Mouse (Mus musculus) midbrain, embryonic 14.5 days (tissue): Measurements from ENCODE around the gene Plpp1. TPM values are rescaled to one million over a fixed set of nuclear protein-coding genes. Genes with fewer than 3 reads are reported as not detected.

Source experiments
- ATAC-seq: fragments of 200-750 bp; cut with Nextera tagmentation; 2 replicates; pipeline ENCODE4 v1.8.0; 2017; ENCODE audit warnings: moderate number of reproducible peaks, moderate library complexity; ENCODE audit not compliant: low FRiP score, low TSS enrichment
- DNase-seq: peaks from one replicate; pipeline ENCODE4 v3.0.0-alpha.2; 2015
- H3K27ac ChIP-seq: fragments of 300-500 bp; sonication (generic); replicated peaks from 2 replicates; pipeline ENCODE4 v1.5.1; 2014; ENCODE audit warnings: mild to moderate bottlenecking, low read depth, low read length, moderate library complexity
- H3K27me3 ChIP-seq: fragments of 300-500 bp; sonication (generic); 2 replicates; pipeline ENCODE4 v1.6.1; 2014; ENCODE audit warnings: low read length, control low read depth, mixed read lengths; ENCODE audit not compliant: control insufficient read depth, insufficient read depth
- H3K36me3 ChIP-seq: fragments of 300-500 bp; sonication (generic); 2 replicates; pipeline ENCODE4 v1.6.1; 2014; ENCODE audit warnings: low read length, control low read depth; ENCODE audit not compliant: control insufficient read depth, insufficient read depth
- H3K4me1 ChIP-seq: fragments of 300-500 bp; sonication (generic); 2 replicates; pipeline ENCODE4 v1.6.1; 2014; ENCODE audit warnings: mild to moderate bottlenecking, antibody characterized with exemption, low read length, control low read depth; ENCODE audit not compliant: control insufficient read depth, insufficient read depth
- H3K4me2 ChIP-seq: fragments of 300-500 bp; sonication (generic); 2 replicates; pipeline ENCODE4 v1.6.1; 2014; ENCODE audit warnings: mild to moderate bottlenecking, low read length, moderate library complexity
- H3K4me3 ChIP-seq: fragments of 300-500 bp; sonication (generic); replicated peaks from 2 replicates; pipeline ENCODE4 v1.5.1; 2014; ENCODE audit warnings: low read depth, low read length
- H3K9ac ChIP-seq: fragments of 300-500 bp; sonication (generic); replicated peaks from 2 replicates; pipeline ENCODE4 v1.6.1; 2014; ENCODE audit warnings: mild to moderate bottlenecking, low read length, moderate library complexity
- H3K9me3 ChIP-seq: fragments of 300-500 bp; sonication (generic); 2 replicates; pipeline ENCODE4 v1.6.1; 2016; ENCODE audit warnings: low read length, control low read depth, mixed read lengths; ENCODE audit not compliant: control insufficient read depth
- WGBS: fragments of 180-500 bp; shearing (Covaris S2); extraction: QIAGEN DNeasy Blood & Tissue Kit; methylation state at CpG from one replicate; pipeline ENCODE4 v1.1.7; 2014; 5-methylcytosine and 5-hydroxymethylcytosine counted together
- polyA plus RNA-seq: library from polyadenylated mRNA; unstranded; fragments of >200 nt; fragmentation: Nextera tagmentation; extraction: Ambion mirVana; gene quantifications from 2 replicates; pipeline ENCODE4 v1.2.1, GENCODE M21; 2014

Plpp1 gene
- polyA plus RNA-seq, 1 experiment from 2014 or later, result 48.3 TPM

- Histone ChIP-seq H3K4me2 (no peak overlapping the region), H3K4me1 (no peaks in the 10 kb centered on the region), H3K4me3 (no peak overlapping the region), H3K9ac (no peak overlapping the region), H3K9me3 (no peaks in the 10 kb centered on the region), H3K27me3 (no peaks in the 10 kb centered on the region), H3K27ac (no peak overlapping the region), H3K36me3 (no peaks in the 10 kb centered on the region)
- DNase-seq, result no peak
- 84% methylated on average over 9 of the region's 9 CpGs for WGBS
- no peak for ATAC-seq
Measured at GRCm38 (mm10) chr13:112759364-112759763, 41.2 kb upstream of the Plpp1 start.

DNA sequence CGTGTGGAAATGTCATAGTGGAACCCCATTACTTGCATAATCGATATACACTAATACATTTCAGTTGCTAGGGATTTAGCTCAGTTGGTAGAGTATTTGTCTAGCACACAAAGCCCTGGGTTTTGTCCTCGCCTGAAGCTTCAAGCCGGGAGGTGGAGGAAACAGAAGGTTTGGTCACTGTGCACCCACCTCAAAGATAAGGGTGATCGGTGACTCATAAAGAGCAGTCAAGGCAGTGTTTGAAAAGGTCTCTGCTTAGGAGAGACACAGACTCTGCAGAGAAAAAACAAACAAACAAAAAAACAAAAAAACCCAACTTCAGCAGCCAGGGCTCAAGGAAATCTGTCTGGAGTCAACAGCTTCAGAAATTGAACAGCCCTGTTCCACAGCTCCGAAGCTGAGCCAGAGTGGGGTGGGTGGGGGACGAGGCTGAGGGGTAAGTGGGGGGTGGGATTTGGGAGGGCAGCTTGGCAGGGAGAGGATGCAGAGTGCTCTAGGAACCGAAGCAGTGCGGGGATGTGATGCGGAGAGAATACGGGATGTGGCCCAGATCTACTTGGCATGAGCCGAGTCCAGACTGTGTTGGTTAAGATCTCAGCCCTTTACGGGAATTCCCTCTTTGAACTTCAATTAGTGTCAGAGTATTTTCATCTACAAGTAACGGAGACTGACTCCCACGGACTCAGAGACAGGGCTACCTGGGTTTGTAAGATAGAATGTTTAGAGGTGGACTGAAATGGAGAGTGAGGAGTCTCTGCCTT lies 40.6 kb upstream of the Plpp1 start:
- ATAC-seq, result no peak
- Histone ChIP-seq H3K36me3 (no peaks in the 10 kb centered on the region), H3K4me2 (no peak overlapping the region), H3K27me3 (no peaks in the 10 kb centered on the region), H3K9ac (no peak overlapping the region), H3K4me3 (no peak overlapping the region), H3K4me1 (no peaks in the 10 kb centered on the region), H3K27ac (no peak overlapping the region), H3K9me3 (no peaks in the 10 kb centered on the region)
- WGBS, result 74% methylated on average over 15 of the region's 15 CpGs
- no peak for DNase-seq

DNA sequence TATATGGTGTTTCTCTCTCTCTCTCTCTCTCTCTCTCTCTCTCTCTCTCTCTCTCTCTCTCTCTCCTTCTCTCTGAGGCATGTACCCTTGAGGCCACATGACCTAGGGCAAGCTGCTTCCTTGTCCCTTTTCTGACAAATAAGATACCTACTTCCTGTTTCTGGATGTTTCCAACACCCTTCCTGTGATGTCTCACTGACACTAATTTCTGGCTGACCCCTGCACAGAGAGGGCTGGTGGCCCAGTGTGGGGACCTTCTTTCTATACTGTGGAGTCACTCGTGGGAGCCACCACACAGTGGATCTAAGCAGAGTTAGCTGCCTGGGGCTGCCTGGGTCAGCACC lies 40.1 kb upstream of the Plpp1 start:
- no peaks in the 10 kb centered on the region for H3K9me3 ChIP-seq
- no peak overlapping the region for H3K27ac ChIP-seq
- no peak overlapping the region for H3K9ac ChIP-seq
- no peaks in the 10 kb centered on the region for H3K36me3 ChIP-seq
- H3K4me1 ChIP-seq, result no peaks in the 10 kb centered on the region
- DNase-seq, result no peak
- no peak overlapping the region for H3K4me2 ChIP-seq
- 52% methylated on average over 1 of the region's 1 CpGs for WGBS
- no peaks in the 10 kb centered on the region for H3K27me3 ChIP-seq
- ATAC-seq, result no peak
- H3K4me3 ChIP-seq, result no peak overlapping the region

DNA sequence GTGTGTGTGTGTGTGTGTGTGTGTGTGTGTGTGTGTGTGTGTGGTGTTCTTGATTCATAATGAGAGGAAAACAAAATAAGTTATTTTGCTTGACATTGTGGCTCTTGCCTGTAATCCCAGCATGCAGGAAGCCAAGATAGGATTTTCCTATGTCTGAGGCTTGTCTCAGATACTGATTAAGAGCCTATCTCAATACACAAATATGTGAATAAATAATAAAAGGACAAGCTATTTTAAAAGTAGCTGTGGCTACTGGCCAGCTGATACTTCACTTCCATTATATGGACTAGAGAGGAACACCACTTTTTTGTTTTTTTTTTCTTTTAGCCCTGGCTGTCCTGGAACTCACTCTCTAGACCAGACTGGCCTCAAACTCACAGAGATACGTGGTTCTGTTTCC lies 38.8 kb upstream of the Plpp1 start:
- Histone ChIP-seq H3K9ac (no peak overlapping the region), H3K9me3 (peaks cover 9% of the 10 kb centered on the region), H3K4me1 (no peaks in the 10 kb centered on the region), H3K27me3 (no peaks in the 10 kb centered on the region), H3K36me3 (no peaks in the 10 kb centered on the region), H3K4me2 (no peak overlapping the region), H3K27ac (no peak overlapping the region), H3K4me3 (no peak overlapping the region)
- DNase-seq, result no peak
- ATAC-seq, result no peak
- 82% methylated on average over 1 of the region's 1 CpGs for WGBS

- WGBS, result 86% methylated on average over 4 of the region's 4 CpGs
Measured at GRCm38 (mm10) chr13:112762548-112762947, 38.0 kb upstream of the Plpp1 start.

GRCm38 (mm10) chr13:112763531-112764091 lies 37.0 kb upstream of the Plpp1 start:
- Histone ChIP-seq H3K9ac (no peak overlapping the region), H3K4me2 (no peak overlapping the region), H3K4me1 (no peaks in the 10 kb centered on the region), H3K4me3 (no peak overlapping the region), H3K27ac (no peak overlapping the region), H3K27me3 (no peaks in the 10 kb centered on the region), H3K36me3 (no peaks in the 10 kb centered on the region), H3K9me3 (peaks cover 18% of the 10 kb centered on the region)
- DNase-seq (no peak), ATAC-seq (no peak)
- 84% methylated on average over 10 of the region's 10 CpGs for WGBS

More at GRCm38 (mm10) chr13:112762548-112762947, 38.0 kb upstream of the Plpp1 start:
- no peak overlapping the region for H3K9ac ChIP-seq
- H3K9me3 ChIP-seq, result peaks cover 17% of the 10 kb centered on the region
- ATAC-seq, result no peak
- DNase-seq, result no peak
- H3K4me3 ChIP-seq, result no peak overlapping the region
- H3K27me3 ChIP-seq, result no peaks in the 10 kb centered on the region
- H3K4me1 ChIP-seq, result no peaks in the 10 kb centered on the region
- H3K36me3 ChIP-seq, result no peaks in the 10 kb centered on the region
- no peak overlapping the region for H3K4me2 ChIP-seq
- H3K27ac ChIP-seq, result no peak overlapping the region

DNA sequence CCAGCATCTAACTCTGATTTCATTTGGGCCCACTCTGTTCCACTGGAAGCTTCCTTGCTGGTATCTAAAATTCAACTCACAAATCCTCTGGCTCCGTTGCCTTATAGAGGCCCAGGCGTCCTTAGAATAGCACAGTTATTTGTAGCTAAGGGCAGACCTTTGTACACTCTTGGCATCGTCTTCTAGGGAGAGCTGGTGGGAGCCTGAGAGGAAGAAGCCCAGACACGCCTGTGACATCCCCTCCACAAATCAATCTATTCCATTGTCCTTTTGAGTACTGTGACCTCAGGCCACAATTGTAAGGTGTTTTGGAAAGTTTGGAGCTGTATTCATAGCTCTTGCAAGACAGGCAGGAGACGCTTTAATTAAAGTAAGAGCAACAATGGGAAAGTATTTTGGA lies 36.0 kb upstream of the Plpp1 start:
- H3K9me3 ChIP-seq, result peaks cover 18% of the 10 kb centered on the region
- H3K36me3 ChIP-seq, result no peaks in the 10 kb centered on the region
- no peak overlapping the region for H3K9ac ChIP-seq
- no peaks in the 10 kb centered on the region for H3K27me3 ChIP-seq
- DNase-seq (no peak), ATAC-seq (no peak)
- no peaks in the 10 kb centered on the region for H3K4me1 ChIP-seq
- H3K4me2 ChIP-seq, result no peak overlapping the region
- 76% methylated on average over 5 of the region's 5 CpGs for WGBS
- no peak overlapping the region for H3K27ac ChIP-seq
- no peak overlapping the region for H3K4me3 ChIP-seq

DNA sequence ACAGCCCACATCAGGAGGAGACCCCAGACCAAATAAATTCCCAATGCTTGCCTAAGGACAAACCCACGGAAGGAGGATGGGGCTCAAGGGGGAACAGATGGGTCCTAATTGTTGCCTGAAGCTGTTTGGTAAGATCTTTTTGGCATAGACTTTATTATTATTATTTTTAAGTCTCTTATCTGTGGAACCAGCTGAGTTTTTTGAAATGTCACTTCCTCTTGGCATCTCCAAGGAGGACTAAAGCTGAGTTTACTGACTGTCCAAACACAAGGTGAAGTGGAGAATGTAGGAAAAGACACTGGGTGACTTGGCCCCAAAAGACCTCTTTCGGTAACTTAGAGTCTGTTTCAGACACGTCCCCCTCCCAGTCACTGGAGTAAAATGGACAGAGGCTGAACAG lies 34.9 kb upstream of the Plpp1 start:
- H3K4me3 ChIP-seq, result no peak overlapping the region
- WGBS, result 94% methylated on average over 3 of the region's 3 CpGs
- H3K27me3 ChIP-seq, result no peaks in the 10 kb centered on the region
- no peaks in the 10 kb centered on the region for H3K4me1 ChIP-seq
- no peak overlapping the region for H3K4me2 ChIP-seq
- H3K9ac ChIP-seq, result no peak overlapping the region
- H3K9me3 ChIP-seq, result peaks cover 18% of the 10 kb centered on the region
- no peak for DNase-seq
- no peak for ATAC-seq
- no peaks in the 10 kb centered on the region for H3K36me3 ChIP-seq
- no peak overlapping the region for H3K27ac ChIP-seq
